Mouse (Mus musculus): ENCODE data around the gene Slc36a3. TPM values are rescaled to one million over a fixed set of nuclear protein-coding genes. Genes with fewer than 3 reads are reported as not detected.

Gene Slc36a3
- polyA plus RNA-seq, 1 experiment from 2014 or later: not detected

GRCm38 (mm10) chr11:55136770-55137547 lies 14.5 kb downstream of the Slc36a3 start:
- no peak for ATAC-seq (replicated peaks)
- Histone ChIP-seq H3K36me3 (no peaks in the 10 kb centered on the region), H3K4me2 (replicated peaks) (no peak overlapping the region), H3K9ac (replicated peaks) (no peak overlapping the region), H3K4me3 (no peak overlapping the region), H3K4me1 (no peaks in the 10 kb centered on the region), H3K9me3 (no peaks in the 10 kb centered on the region), H3K27ac (replicated peaks) (no peak overlapping the region), H3K27me3 (no peaks in the 10 kb centered on the region)
- WGBS: 75% methylated on average over 15 of the region's 15 CpGs

- Histone ChIP-seq H3K27me3 (no peaks in the 10 kb centered on the region), H3K4me1 (no peaks in the 10 kb centered on the region), H3K4me2 (replicated peaks) (no peak overlapping the region), H3K4me3 (no peak overlapping the region), H3K27ac (replicated peaks) (no peak overlapping the region), H3K9ac (replicated peaks) (no peak overlapping the region), H3K36me3 (no peaks in the 10 kb centered on the region), H3K9me3 (no peaks in the 10 kb centered on the region)
- no peak for ATAC-seq (replicated peaks)
- WGBS: 92% methylated on average over 5 of the region's 5 CpGs
Observed at GRCm38 (mm10) chr11:55134871-55135270, 16.6 kb downstream of the Slc36a3 start.

- Histone ChIP-seq H3K9ac (replicated peaks) (no peak overlapping the region), H3K4me2 (replicated peaks) (no peak overlapping the region), H3K36me3 (no peaks in the 10 kb centered on the region), H3K4me1 (no peaks in the 10 kb centered on the region), H3K9me3 (no peaks in the 10 kb centered on the region), H3K27ac (replicated peaks) (no peak overlapping the region), H3K27me3 (no peaks in the 10 kb centered on the region), H3K4me3 (no peak overlapping the region)
- no peak for ATAC-seq (replicated peaks)
- 94% methylated on average over 1 of the region's 1 CpGs for WGBS
Observed at GRCm38 (mm10) chr11:55134407-55134806, 17.1 kb downstream of the Slc36a3 start.

GRCm38 (mm10) chr11:55133204-55133603 lies 18.3 kb downstream of the Slc36a3 start:
- H3K4me2 ChIP-seq (replicated peaks): no peak overlapping the region
- H3K36me3 ChIP-seq: no peaks in the 10 kb centered on the region
- no peak for ATAC-seq (replicated peaks)
- no peak overlapping the region for H3K9ac ChIP-seq (replicated peaks)
- H3K9me3 ChIP-seq: no peaks in the 10 kb centered on the region
- H3K4me3 ChIP-seq: no peak overlapping the region
- H3K27me3 ChIP-seq: no peaks in the 10 kb centered on the region
- WGBS: 98% methylated on average over 1 of the region's 1 CpGs
- no peaks in the 10 kb centered on the region for H3K4me1 ChIP-seq
- H3K27ac ChIP-seq (replicated peaks): no peak overlapping the region

GRCm38 (mm10) chr11:55131946-55132345 lies 19.6 kb downstream of the Slc36a3 start:
- 90% methylated on average over 1 of the region's 1 CpGs for WGBS
- no peak overlapping the region for H3K4me3 ChIP-seq
- H3K9me3 ChIP-seq: no peaks in the 10 kb centered on the region
- H3K27ac ChIP-seq (replicated peaks): no peak overlapping the region
- no peak for ATAC-seq (replicated peaks)
- H3K4me1 ChIP-seq: no peaks in the 10 kb centered on the region
- no peak overlapping the region for H3K4me2 ChIP-seq (replicated peaks)
- H3K36me3 ChIP-seq: no peaks in the 10 kb centered on the region
- H3K27me3 ChIP-seq: no peaks in the 10 kb centered on the region
- no peak overlapping the region for H3K9ac ChIP-seq (replicated peaks)

- H3K27me3 ChIP-seq: no peaks in the 10 kb centered on the region
- no peak overlapping the region for H3K4me2 ChIP-seq (replicated peaks)
- no peak overlapping the region for H3K4me3 ChIP-seq
- no peaks in the 10 kb centered on the region for H3K9me3 ChIP-seq
- 92% methylated on average over 11 of the region's 11 CpGs for WGBS
- no peaks in the 10 kb centered on the region for H3K4me1 ChIP-seq
- H3K9ac ChIP-seq (replicated peaks): no peak overlapping the region
- ATAC-seq (replicated peaks): no peak
- no peak overlapping the region for H3K27ac ChIP-seq (replicated peaks)
- no peaks in the 10 kb centered on the region for H3K36me3 ChIP-seq
Observed at GRCm38 (mm10) chr11:55131077-55131742, 20.3 kb downstream of the Slc36a3 start.

- H3K9me3 ChIP-seq: no peaks in the 10 kb centered on the region
- no peak overlapping the region for H3K4me3 ChIP-seq
- H3K36me3 ChIP-seq: no peaks in the 10 kb centered on the region
- H3K27ac ChIP-seq (replicated peaks): no peak overlapping the region
- H3K27me3 ChIP-seq: no peaks in the 10 kb centered on the region
- no peak overlapping the region for H3K4me2 ChIP-seq (replicated peaks)
- H3K9ac ChIP-seq (replicated peaks): no peak overlapping the region
- WGBS: 55% methylated on average over 3 of the region's 3 CpGs
- no peaks in the 10 kb centered on the region for H3K4me1 ChIP-seq
- no peak for ATAC-seq (replicated peaks)
Observed at GRCm38 (mm10) chr11:55128411-55128810, 23.1 kb downstream of the Slc36a3 start.

- Histone ChIP-seq H3K9ac (replicated peaks) (no peak overlapping the region), H3K4me3 (no peak overlapping the region), H3K9me3 (no peaks in the 10 kb centered on the region), H3K4me1 (no peaks in the 10 kb centered on the region), H3K36me3 (no peaks in the 10 kb centered on the region), H3K27ac (replicated peaks) (no peak overlapping the region), H3K4me2 (replicated peaks) (no peak overlapping the region), H3K27me3 (no peaks in the 10 kb centered on the region)
- WGBS: 37% methylated on average over 6 of the region's 6 CpGs
- ATAC-seq (replicated peaks): no peak
Observed at GRCm38 (mm10) chr11:55127937-55128336, 23.6 kb downstream of the Slc36a3 start.

- H3K4me3 ChIP-seq: no peak overlapping the region
- H3K27ac ChIP-seq (replicated peaks): no peak overlapping the region
- H3K4me2 ChIP-seq (replicated peaks): no peak overlapping the region
Observed at GRCm38 (mm10) chr11:55126663-55127062, 24.8 kb downstream of the Slc36a3 start.

GRCm38 (mm10) chr11:55121430-55121829 lies 30.1 kb downstream of the Slc36a3 start:
- no peak overlapping the region for H3K4me3 ChIP-seq
- no peak for ATAC-seq (replicated peaks)
- H3K4me1 ChIP-seq: no peaks in the 10 kb centered on the region
- no peaks in the 10 kb centered on the region for H3K27me3 ChIP-seq
- no peaks in the 10 kb centered on the region for H3K36me3 ChIP-seq
- H3K9me3 ChIP-seq: no peaks in the 10 kb centered on the region
- 81% methylated on average over 1 of the region's 1 CpGs for WGBS
- no peak overlapping the region for H3K27ac ChIP-seq (replicated peaks)
- no peak overlapping the region for H3K4me2 ChIP-seq (replicated peaks)
- H3K9ac ChIP-seq (replicated peaks): no peak overlapping the region

More at GRCm38 (mm10) chr11:55126663-55127062, 24.8 kb downstream of the Slc36a3 start:
- Histone ChIP-seq H3K36me3 (no peaks in the 10 kb centered on the region), H3K4me1 (no peaks in the 10 kb centered on the region), H3K27me3 (no peaks in the 10 kb centered on the region), H3K9me3 (no peaks in the 10 kb centered on the region), H3K9ac (replicated peaks) (no peak overlapping the region)
- 90% methylated on average over 3 of the region's 3 CpGs for WGBS
- no peak for ATAC-seq (replicated peaks)

- H3K27ac ChIP-seq (replicated peaks): 0 out of 2 replicates have a peak overlapping the region, but pooled peaks have one; percentile 8
- no peak overlapping the region for H3K4me2 ChIP-seq (replicated peaks)
- no peaks in the 10 kb centered on the region for H3K27me3 ChIP-seq
- H3K9ac ChIP-seq (replicated peaks): no peak overlapping the region
- ATAC-seq (replicated peaks): no peak
- H3K9me3 ChIP-seq: no peaks in the 10 kb centered on the region
- no peaks in the 10 kb centered on the region for H3K4me1 ChIP-seq
- WGBS: 77% methylated on average over 8 of the region's 8 CpGs
- no peak overlapping the region for H3K4me3 ChIP-seq
- no peaks in the 10 kb centered on the region for H3K36me3 ChIP-seq
Observed at GRCm38 (mm10) chr11:55120821-55121271, 30.7 kb downstream of the Slc36a3 start.

- no peak overlapping the region for H3K4me2 ChIP-seq (replicated peaks)
- no peaks in the 10 kb centered on the region for H3K36me3 ChIP-seq
- ATAC-seq (replicated peaks): no peak
- H3K27me3 ChIP-seq: no peaks in the 10 kb centered on the region
- H3K4me3 ChIP-seq: no peak overlapping the region
- H3K9me3 ChIP-seq: no peaks in the 10 kb centered on the region
- H3K27ac ChIP-seq (replicated peaks): no peak overlapping the region
- no peak overlapping the region for H3K9ac ChIP-seq (replicated peaks)
- H3K4me1 ChIP-seq: no peaks in the 10 kb centered on the region
Observed at GRCm38 (mm10) chr11:55120279-55120678, 31.2 kb downstream of the Slc36a3 start.
